Mouse (Mus musculus): ENCODE measurements at regions not wholly inside any gene's neighbourhood (a gene's known extent, or its start where the extent isn't known, plus 50 kb on each side); places are given as distances from the start of the nearest gene placed in this dataset.

GRCm38 (mm10) chr10:30259716-30260115, 59.4 kb upstream of the Cenpw start:
- no peak for DNase-seq

GRCm38 (mm10) chr10:30257889-30258288, 57.5 kb upstream of the Cenpw start:
- DNase-seq, result no peak
